Mouse (Mus musculus) adrenal gland, postnatal 36 days (tissue): Measurements from ENCODE around the gene Colgalt1. TPM values are rescaled to one million over a fixed set of nuclear protein-coding genes. Genes with fewer than 3 reads are reported as not detected.

Experiments used
- DNase-seq, 2 experiments: peaks; one replicate each; pipeline ENCODE4 v3.0.0; 2021; ENCODE audit warnings: mixed read lengths in 1 of 2
- long read RNA-seq, 2 experiments: library from polyadenylated mRNA; stranded (forward); transcript quantifications; one replicate each; pipeline ENCODE4 v2.0.0; 2021; ENCODE audit warnings: borderline sequencing depth in 2 of 2
- total RNA-seq, 2 experiments: library from RNA; stranded (reverse); gene quantifications; 2 replicates each; pipeline ENCODE4 v1.2.3; 2021

Colgalt1 gene
- 10 to 100 TPM; 57.4 to 61.8 TPM for total RNA-seq
- long read RNA-seq, experiment 1, transcript Colgalt1-201 (12 exons, 3,207 nt): major isoform, 41 of 74 reads
- long read RNA-seq, experiment 1, partial matches to known transcripts: 17 of 74 reads
- long read RNA-seq, experiment 1, other reads (novel, unspliced or antisense): 16 of 74 reads
- long read RNA-seq, experiment 2, transcript Colgalt1-201 (12 exons, 3,207 nt): major isoform, 10 of 21 reads
- long read RNA-seq, experiment 2, partial matches to known transcripts: 3 of 21 reads
- long read RNA-seq, experiment 2, other reads (novel, unspliced or antisense): 8 of 21 reads

DNA sequence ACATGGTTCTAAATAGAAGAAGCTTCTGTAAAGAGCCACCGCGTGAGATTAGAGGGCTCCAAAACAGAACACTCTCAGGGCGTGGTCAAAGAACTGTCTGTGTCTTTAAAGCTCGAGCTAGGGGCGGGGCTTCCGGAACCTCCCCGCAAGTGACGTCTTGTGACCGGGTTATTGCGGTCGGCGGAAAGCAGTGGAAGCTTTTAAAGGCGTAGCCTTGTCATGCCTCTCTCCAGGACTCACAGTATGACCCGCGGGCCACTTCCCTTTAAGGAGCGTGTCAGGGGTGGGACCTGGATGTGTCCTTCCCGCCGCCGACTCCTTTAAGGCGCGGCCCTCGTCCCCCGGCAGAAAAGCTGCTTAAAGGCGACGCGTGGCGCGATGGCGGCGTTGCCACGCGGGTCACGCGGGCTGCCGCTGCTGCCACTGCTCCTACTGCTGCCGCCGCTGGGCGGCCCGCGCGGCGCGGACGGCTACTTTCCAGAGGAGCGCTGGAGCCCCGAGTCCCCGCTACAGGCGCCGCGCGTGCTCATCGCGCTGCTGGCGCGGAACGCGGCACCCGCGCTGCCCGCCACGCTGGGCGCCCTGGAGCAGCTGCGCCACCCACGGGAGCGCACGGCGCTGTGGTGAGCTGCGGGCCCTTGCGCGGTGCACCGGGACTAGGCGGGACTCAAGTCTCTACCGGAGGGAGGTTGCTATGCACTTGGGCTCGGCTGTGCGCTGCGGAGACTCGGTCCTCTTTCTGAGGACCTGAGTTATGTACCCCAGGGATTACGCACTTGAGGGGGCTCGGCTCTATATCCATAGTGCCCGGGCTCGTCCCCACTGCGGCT is at the start of gene Colgalt1:
Gene Colgalt1 (plus strand): TSS at position 177 of the 830 bp plus-strand sequence.
- peak; percentile 95 to 97 for DNase-seq

DNA sequence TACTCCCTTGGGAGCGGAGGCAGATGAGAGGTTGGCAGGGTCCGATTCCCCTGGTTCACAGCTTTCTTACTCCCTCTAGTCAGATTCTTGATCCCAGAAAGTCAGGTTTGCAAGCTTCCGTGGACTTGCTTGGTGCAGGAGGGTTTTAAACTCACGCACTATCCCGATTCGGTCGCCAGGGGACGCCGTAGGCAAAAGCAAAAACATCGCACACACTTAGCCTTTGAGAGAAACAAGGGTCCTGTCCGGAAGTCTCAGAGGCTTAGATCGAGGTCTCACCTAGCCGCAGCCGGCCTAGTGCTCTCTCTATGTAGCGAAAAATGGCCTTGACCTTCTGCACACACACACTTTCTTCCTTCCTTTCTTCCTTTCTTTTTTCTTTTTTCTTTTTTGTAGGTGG is 49.4 kb upstream of the Colgalt1 start:
- peak; percentile 67 to 70 for DNase-seq

DNA sequence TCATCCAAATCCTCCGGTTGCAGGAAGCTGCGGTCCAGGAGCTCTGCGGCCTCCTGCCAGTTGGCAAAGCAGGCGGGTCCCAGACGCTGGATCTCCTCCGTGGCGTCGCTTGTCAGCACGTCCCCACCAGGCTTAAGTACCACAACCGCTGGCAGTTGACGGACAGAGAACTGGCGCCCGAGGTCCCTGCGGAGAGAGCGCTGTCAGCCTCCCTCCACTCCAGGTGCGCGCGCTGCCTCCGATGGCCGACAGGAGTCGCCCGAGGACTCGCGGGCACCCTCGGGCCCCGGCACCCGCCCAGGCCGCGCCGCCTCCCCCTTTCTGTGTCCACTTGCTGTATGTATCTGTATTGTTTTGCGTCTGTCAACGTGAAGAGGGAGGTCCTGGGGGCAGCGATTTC is 48.0 kb upstream of the Colgalt1 start:
- peak; percentile 89 to 94 for DNase-seq

DNA sequence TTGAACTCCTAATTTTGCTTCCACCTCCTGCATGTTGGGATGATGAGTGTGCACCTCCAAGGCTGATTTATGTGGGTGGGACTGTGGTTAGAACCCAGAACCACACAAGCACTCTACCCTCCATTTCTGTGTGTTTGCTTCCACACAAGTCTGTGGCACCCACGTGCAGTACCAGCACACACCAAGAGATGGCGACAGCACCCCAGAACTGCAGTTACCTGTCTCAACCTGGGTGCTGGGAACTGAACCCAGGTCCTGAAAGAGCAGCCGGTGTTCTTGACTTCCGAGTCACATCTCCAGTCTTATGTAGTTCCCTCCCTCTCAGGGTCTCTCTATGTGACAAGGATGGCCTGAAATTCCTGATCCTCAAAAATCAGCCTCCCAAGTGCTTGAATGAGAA is 46.8 kb upstream of the Colgalt1 start:
- DNase-seq: no peak

DNA sequence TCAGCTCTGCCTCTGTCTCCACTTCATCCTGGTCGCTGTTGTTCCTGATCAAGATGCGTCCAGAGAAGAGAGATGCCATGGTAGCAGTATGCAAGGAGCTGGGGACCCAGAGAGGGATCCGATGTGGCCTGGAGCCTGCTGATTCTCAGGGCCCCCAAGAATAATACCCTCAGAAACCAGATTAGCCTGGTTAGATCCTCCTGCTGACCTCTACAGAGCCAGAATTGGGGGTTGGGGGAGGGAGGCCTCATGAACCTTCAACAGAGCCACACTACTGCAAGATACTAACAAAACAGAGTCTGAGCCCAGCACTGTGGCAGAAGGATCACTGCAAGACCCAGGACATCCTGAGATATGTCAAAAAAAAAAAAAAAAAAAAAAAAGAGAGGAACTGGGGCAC is 44.3 kb upstream of the Colgalt1 start, which contains the start of gene Nxnl1:
Gene Nxnl1 (minus strand): TSS at position 101 of the 400 bp plus-strand sequence.
- no peak for DNase-seq

DNA sequence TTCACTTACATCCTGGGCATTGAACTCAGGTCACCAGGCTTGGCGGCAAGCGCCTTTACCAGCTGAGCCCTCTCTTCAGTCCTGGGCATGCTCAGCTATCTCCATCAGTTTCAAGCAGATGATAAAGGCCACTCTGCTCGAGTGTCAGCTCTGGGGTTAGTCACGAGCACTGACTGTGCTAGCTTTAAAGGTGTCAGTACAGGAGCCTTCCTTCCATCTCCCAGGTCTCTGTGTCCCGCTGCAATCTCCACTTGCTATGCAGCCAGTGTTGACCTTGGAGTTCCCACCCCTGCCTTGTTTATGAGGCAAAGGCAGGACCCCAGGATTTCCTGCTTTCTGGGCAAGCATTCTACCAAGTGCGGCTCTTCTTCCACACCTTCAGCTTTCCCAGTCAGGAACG is 43.2 kb upstream of the Colgalt1 start:
- DNase-seq: no peak

DNA sequence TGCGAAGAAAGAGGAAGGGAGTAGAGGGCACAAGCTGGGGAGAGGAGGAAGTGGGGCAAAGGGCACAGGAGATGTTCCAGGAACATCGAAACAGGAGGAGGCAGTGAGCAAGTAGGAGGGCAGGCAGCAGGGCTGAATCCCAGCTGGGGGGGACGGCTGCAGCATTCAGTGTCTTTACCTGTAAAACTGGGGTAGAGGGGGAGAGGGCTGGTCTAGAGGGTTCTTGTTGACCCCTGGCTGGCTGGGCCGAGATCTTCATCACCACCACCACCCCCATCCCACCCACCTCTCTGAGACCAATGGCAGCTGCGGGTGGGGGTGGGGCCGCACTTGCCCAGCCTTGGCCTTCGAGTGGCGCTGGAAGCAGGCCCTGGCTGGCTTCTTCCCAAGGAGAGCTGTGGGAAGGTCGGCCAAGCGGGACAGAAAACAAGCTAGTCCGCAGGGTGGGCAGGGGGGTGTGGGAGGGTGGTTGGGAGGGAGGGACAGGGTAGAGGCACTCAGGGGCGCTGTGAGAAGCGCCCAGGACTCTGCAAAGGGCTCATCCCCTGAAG is 42.3 kb upstream of the Colgalt1 start, which contains the start of gene Slc27a1:
Gene Slc27a1 (plus strand): TSS at position 496 of the 551 bp plus-strand sequence.
- peak; percentile 90 to 91 for DNase-seq

DNA sequence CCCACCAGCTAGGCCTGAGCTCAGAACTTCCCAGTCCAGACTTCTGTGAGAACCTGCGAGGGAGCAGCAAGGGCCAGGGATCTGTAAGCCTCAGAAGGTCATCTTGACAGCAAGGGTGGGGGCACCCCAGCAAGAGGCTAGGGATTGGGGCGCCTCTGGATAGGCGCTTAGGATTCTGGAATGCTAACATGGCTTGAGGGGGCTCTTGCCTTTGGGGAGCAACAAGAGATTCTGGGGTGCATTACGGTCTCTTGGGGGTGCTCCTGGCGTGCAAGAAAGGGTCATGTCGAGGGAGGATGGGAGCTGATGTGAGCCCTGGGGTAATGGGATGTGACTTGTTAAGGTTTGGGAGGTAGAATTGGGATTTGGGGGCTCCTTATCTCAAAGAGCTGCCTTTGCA is 41.9 kb upstream of the Colgalt1 start:
- DNase-seq: no peak

DNA sequence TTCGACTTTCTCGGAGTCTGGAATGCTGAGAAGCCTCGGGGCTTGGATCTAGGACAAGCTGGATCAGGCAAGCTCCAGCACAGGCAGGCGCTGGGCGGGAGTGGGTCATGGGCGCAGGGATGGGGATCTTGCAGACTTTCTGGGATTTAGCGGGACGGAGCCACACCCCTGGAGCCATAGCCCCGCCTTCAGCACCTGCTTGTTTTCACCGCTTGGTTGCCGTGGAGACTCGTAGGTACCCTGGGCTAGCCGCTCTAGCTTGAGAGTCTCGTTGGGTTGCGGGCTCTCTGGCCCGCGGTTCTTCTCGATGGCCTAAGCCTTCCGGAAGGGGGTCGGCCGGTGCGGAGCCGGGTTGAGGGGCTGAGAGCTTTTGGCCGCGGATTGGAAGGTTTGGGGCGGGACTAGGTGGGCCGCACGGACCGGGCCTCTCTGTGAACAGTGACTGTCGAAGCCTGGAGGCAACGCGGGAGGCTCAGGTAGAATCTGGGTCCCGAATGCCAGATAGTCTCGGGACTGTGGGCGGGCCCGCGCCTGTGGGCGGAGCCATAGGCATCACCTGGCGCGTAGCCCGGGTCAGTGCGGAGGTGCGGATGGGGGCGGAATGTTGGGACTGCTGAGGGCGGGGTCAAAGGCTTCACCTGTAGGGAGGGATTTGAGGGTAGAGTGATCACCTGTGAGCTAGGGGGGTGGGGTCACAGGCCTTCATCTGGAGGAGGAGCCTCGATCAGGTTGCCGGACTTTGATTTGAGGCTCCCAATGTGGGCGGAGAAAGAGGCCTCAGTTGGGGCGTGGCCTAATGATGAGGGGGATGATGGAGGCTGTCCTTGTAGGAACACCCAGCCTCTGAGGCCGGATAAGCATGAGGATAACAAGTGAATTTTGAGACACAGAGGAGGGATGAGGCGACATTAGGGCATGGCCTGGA is 41.2 kb upstream of the Colgalt1 start:
- DNase-seq: peak; percentile 87 to 90

DNA sequence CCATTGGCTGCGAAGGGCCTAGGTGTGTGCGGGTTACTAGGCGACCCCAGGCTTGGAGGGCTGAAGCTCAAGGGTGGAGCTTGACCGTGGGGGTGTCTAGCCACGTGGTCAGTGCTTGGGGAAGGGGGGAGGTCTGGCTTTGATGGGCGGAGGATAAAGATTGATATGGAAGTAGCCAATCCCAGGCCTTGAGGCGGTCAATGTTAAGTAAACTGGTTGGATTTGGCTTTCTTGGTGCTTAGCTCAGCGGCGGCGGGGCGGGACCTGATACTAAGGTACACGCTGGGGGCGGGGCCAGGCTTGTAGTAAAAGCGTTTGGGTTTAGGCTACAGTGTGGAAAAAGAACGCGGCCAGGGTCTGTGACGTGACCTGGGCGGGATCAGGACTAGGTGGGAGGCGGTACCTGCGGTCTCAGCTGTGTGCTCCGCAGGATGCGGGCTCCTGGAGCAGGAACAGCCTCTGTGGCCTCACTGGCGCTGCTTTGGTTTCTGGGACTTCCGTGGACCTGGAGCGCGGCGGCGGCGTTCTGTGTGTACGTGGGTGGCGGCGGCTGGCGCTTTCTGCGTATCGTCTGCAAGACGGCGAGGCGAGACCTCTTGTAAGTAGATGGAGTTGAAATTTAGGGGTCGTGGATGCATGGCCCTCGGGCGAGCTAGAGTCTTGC is 40.4 kb upstream of the Colgalt1 start:
- DNase-seq: peak; percentile 97

DNA sequence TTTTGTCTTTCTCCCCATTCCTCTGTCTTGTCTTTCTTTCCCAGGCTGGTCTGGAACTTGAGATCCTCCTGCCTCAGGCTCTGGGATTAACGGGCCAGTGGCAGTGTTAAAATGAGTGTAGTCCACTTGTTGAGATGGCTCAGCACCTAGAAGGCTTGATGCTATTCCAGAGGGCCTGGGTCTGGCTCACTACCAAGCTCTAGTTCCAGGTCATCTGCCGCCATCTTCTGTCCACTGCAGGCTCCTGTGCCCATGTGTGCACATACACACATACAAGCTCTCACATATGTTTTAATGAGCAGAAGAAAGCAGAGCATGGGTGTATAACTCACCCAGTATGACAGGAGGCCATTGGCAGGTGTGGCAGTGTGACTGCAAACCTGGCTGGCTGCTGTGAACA is 38.7 kb upstream of the Colgalt1 start:
- DNase-seq: no peak

DNA sequence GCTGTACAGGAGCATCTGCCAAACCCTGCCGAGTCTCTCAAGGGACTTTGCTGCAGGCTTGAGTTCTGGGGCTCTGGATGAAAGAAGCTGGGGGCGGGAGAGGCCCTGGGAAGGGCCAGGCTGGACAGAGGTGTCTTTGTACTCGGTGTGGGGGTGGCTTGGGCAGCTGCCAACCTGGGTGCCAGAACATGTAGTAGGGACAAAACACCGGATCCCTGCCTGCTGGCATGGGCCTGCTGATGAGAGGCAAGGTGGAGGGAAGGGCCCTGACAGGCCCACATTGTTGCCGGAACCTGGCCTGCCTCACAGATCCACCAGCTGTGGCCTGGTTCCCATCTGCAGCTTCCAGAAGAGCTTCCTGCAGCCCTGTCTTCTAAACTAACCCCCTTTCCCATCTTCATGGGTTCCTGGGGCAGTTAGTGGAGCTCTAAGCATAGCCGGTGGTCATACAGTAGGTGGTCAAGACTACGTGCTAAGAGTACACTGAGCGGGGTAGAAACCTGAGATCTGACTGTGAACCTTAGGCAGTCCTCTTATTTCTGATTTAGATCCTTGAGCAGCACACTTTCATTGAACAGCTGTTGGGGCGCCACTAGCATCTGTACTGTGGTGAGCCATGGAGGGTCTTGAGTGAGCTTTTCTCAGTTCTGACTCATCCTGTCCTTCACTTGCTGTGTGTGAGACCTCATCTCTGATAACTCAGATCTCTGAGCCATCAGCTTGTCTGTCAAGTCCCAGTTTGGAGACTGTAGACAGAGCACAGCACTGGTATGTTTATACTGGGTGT is 37.8 kb upstream of the Colgalt1 start:
- DNase-seq: peak; percentile 72 to 87

DNA sequence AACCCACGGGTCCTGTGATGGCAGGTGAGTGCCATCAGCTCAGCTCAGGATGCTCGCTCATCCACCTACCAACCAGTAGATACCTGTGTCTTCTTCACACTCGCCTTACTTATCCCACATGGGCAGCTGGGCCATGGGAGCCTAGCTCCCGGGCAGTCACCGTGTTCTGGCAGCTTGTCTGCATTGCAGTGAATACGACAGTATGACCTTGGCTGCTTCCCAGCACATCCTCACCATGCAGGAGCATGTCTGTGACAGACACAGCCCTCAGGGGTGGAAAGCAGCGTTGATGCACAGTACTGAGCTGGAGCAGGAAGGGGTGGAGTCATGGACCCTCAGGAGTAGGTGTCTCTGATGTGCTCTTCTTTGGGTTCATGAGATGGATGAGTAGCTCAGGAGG is 36.4 kb upstream of the Colgalt1 start:
- DNase-seq: peak; percentile 81 to 85

DNA sequence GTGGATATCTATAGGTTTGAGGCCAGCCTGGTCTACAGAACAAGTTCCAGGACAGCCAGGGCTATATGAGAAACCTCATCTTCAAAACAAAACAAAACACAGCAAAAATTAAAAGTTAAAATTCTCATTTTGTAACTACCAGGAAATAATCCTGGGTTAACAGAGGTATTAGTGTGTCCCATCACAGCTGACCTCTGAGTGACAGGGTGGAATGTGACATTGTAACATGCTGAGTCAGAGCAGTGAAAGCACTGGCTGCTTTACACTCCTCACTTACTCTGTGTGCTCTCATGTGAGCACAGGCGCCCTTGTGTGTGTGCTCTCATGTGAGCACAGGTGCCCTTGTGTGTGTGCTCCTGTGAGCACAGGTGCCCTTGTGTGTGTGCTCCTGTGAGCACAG is 35.8 kb upstream of the Colgalt1 start:
- no peak for DNase-seq

DNA sequence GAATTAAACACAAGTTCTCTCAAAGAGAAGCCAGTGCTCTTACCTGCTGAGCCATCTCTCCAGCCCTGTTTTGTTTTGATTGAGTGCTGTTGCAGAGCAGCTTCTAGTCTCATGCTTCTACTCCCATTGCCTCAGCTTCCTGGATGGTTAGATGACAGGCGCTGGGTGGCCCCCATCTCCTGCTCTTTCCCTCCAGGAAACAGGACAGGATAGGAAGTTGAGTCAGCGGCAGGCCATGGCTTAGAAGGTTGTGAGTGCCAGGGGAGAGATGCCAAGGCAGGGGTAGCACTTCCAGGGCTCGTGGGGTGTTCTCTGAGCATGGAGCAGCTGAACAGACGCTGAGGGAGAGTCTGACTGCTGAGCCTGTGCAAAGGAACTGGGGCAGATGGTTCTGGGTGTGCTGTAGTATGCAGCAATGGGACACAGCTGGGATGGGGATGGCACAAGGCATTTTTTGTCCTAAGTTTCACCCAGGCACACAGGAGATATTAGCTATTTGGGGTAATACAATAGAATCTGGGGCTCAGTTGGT is 32.9 kb upstream of the Colgalt1 start:
- DNase-seq: no peak

DNA sequence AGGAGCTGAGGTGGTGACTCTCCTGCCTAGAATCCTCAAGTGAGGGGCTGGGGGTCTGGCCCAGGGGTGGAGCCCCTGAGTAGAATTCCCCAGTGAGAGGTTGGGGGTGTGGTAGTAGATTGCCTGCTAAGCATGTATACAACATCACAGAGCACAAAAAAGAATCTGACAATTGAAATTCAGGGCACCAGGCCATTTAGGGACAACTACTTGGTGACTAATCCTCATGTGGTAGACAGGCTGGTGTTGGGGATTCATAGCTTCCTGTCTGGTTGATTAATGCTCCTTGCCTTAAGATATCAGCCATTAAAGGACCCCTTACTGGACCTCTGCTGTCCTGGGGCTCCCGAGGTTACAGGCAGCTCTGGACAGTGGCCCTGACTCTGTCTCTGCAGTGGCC is 31.8 kb upstream of the Colgalt1 start:
- DNase-seq: no peak

DNA sequence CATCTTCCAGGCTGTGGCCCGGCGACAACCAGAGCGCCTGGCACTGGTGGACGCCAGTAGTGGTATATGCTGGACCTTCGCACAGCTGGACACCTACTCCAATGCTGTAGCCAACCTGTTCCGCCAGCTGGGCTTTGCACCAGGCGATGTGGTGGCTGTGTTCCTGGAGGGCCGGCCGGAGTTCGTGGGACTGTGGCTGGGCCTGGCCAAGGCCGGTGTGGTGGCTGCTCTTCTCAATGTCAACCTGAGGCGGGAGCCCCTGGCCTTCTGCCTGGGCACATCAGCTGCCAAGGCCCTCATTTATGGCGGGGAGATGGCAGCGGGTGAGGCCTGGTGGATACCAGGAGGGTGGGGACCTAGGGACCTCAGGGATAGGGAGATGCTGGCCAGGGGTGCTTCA is 31.3 kb upstream of the Colgalt1 start:
- peak; percentile 83 to 89 for DNase-seq

DNA sequence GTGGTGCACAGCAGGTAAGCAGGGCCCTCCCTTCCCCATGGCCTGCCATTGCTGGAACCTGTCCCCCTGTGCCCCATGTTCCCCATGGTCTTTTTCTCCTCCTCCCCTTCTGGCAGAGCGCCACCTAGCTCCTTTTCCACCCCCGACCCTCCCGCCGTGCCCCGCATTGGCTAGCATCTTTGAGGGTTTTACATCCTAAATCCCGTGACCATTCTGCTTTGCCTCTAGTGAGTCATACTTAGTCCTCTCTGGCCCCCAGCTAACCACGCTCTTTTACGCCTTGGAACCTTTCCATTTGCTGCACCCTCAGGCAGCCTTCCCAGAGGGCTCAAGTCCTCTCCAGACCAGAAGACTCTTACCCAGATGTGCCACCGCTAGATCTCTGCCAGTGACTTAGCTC is 30.6 kb upstream of the Colgalt1 start:
- no peak for DNase-seq

DNA sequence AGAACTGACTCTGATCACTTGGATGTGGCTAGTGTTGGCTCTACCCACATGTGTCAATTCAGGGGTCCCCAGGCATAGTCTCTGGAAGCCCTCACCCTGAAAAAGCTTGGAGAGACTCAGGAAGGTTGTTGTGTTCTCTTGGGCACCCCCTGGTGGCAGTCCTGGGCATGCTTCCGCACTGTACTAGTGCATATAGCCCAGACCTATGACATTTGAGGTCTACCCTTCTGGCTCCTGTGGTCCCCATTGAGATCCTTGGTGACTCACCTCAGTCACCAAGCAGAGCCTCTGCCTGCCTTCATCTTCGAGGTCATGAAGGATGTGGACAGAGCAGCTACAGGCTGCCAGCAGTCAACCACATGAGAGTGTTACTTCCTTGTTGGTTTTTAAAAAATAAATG is 23.9 kb upstream of the Colgalt1 start:
- peak; percentile 62 to 78 for DNase-seq

DNA sequence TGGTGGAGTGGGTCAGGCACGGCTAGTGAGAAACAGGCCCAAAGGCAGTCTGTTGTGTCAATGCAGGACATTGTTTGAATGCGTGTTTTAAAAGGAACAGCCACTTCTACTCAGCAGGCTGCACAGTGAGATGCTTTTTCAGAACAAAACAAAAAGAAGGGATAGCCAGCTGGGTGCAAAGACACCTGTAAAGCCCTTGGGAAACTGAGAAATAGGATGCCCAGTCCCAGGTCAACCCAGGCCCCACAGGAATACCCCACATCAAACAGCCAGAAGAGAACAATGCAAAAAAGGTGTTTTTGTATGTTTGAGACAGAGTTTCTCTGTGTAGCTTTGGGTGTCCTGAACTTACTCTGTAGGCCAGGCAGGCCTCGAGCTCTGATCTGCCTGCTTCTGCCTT is 22.0 kb upstream of the Colgalt1 start:
- no peak for DNase-seq
